Mouse (Mus musculus): ENCODE measurements at regions not wholly inside any gene's neighbourhood (a gene's known extent, or its start where the extent isn't known, plus 50 kb on each side); places are given as distances from the start of the nearest gene placed in this dataset.
A peak's percentile ranks its signal among the peaks of the same experiment; 100 is the strongest.

DNA sequence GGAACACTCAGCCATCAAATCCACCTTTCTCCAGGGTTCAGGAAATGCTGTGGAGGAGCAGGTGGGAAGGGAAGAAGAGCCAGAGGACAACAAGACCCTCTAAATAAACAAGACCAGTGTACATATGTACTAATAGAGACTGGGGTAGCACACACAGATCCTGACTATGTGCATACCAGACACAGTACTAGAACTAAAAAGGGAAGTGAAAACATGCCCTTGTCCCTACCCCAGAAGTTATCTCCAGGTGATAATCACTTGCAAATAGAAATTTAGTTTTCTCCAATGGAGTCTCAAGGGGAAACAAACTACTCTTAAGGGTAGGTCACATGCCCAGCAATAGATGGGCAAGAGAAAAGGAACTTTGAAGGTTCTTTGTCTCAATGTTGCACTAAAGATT lies 518.9 kb upstream of the Tbc1d2b start:
- no peaks in the 10 kb centered on the region for H3K4me1 ChIP-seq (replicated peaks; ENCODE audit: control insufficient read depth, insufficient read depth)
- H3K4me2 ChIP-seq (replicated peaks; ENCODE audit: low read depth), result no peak overlapping the region
- no peaks in the 10 kb centered on the region for H3K9me3 ChIP-seq (ENCODE audit: control insufficient read depth, low read length)
- no peak overlapping the region for H3K27ac ChIP-seq (replicated peaks)
- no peak overlapping the region for H3K4me3 ChIP-seq (ENCODE audit: low read depth, low read length)
- no peaks in the 10 kb centered on the region for H3K27me3 ChIP-seq (ENCODE audit: control insufficient read depth, insufficient read depth, low read length)
- no peak for DNase-seq (ENCODE audit: low spot score)
- TF ChIP-seq EP300 (optimal IDR thresholded peaks at IDR 0.05) (no peak), CTCF (IDR thresholded peaks at IDR 0.05; ENCODE audit: low read depth) (no peak)
- ATAC-seq (ENCODE audit: low FRiP score, low TSS enrichment), result no peak
- H3K9ac ChIP-seq (ENCODE audit: low read length), result no peak overlapping the region
- no peaks in the 10 kb centered on the region for H3K36me3 ChIP-seq (ENCODE audit: control insufficient read depth, insufficient read depth, low read length)

DNA sequence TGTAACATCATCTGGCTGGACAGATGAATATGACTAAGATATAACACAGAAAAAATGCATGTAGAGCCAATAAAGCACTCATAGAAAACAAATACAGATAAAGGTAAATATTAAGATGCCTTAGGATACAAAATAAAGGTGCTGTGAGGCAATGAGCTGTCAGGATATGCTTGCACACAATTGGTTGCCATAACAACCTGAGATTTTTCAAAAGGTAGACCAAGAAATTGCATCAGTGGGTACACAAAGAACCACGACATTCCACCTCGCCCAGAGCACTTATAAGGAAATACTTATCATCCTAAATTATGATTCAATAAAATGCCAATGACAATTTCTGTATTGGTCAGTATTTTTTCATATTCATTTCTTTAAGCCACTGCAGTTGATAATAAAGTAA lies 521.3 kb upstream of the Tbc1d2b start:
- H3K9ac ChIP-seq (ENCODE audit: low read length), result no peak overlapping the region
- ATAC-seq (ENCODE audit: low FRiP score, low TSS enrichment) (no peak), DNase-seq (ENCODE audit: low spot score) (no peak)
- H3K4me1 ChIP-seq (replicated peaks; ENCODE audit: control insufficient read depth, insufficient read depth), result no peaks in the 10 kb centered on the region
- no peaks in the 10 kb centered on the region for H3K27me3 ChIP-seq (ENCODE audit: control insufficient read depth, insufficient read depth, low read length)
- no peak overlapping the region for H3K4me3 ChIP-seq (ENCODE audit: low read depth, low read length)
- H3K9me3 ChIP-seq (ENCODE audit: control insufficient read depth, low read length), result no peaks in the 10 kb centered on the region
- H3K4me2 ChIP-seq (replicated peaks; ENCODE audit: low read depth), result no peak overlapping the region
- no peaks in the 10 kb centered on the region for H3K36me3 ChIP-seq (ENCODE audit: control insufficient read depth, insufficient read depth, low read length)
- H3K27ac ChIP-seq (replicated peaks), result no peak overlapping the region
- WGBS, result 41% methylated on average over 2 of the region's 2 CpGs
- TF ChIP-seq EP300 (optimal IDR thresholded peaks at IDR 0.05) (no peak), CTCF (IDR thresholded peaks at IDR 0.05; ENCODE audit: low read depth) (no peak)

DNA sequence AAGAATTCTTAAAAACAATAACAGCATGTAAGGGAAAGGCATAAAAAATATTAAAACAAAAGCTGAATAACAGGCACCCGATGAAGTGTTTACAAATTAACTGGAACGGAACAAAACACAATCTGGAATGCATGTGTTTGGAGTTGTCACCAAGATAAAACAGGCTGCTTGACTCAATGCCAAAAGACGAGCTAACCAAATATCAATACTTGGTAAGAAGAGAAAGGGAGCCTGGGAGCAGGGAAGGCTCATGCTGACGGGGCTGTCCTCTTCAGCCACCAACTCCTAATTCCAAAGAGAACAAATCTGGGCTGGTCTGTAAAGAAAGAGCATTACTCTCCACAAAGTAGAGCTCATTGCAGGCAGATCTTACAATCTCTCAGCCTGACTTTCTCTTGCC lies 545.4 kb upstream of the Zic4 start:
- TF ChIP-seq CTCF (IDR thresholded peaks at IDR 0.05; ENCODE audit: low read depth) (no peak), EP300 (optimal IDR thresholded peaks at IDR 0.05) (no peak)
- Histone ChIP-seq H3K9me3 (ENCODE audit: control insufficient read depth, low read length) (no peaks in the 10 kb centered on the region), H3K36me3 (ENCODE audit: control insufficient read depth, insufficient read depth, low read length) (no peaks in the 10 kb centered on the region), H3K4me3 (ENCODE audit: low read depth, low read length) (no peak overlapping the region), H3K4me2 (replicated peaks; ENCODE audit: low read depth) (no peak overlapping the region), H3K27ac (replicated peaks) (no peak overlapping the region), H3K4me1 (replicated peaks; ENCODE audit: control insufficient read depth, insufficient read depth) (no peaks in the 10 kb centered on the region), H3K9ac (ENCODE audit: low read length) (no peak overlapping the region), H3K27me3 (ENCODE audit: control insufficient read depth, insufficient read depth, low read length) (no peaks in the 10 kb centered on the region)
- WGBS, result 38% methylated on average over 4 of the region's 4 CpGs
- ATAC-seq (ENCODE audit: low FRiP score, low TSS enrichment), result no peak
- no peak for DNase-seq (ENCODE audit: low spot score)

DNA sequence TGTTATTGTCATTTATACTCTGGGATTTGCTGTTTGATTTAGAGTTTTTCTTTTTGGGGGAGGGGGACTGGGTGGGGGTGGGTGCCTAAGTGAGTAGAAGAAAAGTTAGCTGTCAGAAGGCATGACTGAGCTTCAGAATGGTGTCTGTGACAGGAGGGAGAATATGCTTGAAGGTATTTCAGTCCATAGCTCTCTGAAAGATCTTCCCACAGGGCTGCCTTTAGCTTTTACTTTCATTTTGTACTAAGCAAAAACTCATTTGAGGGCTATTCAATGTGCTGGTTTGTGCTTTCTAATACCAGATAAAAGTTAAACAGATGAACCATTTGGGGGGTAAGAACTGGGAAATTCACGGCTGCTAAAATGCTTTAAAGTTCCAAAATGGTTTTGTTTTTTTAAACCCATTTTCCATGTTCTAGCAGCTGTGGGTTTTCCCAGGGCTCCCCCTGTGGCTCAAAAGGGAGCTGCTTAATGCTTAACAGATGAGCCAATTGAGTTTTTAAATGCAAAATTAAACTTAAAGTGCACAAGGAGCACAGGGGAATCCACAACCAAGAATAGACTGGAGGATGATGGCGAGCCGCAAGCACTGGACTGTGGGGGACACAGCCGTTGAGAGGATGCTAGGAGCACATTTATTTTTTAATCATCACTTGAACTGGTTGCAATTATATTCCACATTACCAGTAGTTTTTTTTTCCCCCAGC lies 538.5 kb upstream of the Zic4 start:
- H3K9me3 ChIP-seq (ENCODE audit: control insufficient read depth, low read length), result no peaks in the 10 kb centered on the region
- no peak overlapping the region for H3K27ac ChIP-seq (replicated peaks)
- TF ChIP-seq CTCF (IDR thresholded peaks at IDR 0.05; ENCODE audit: low read depth), result peak; percentile 45
- TF ChIP-seq EP300 (optimal IDR thresholded peaks at IDR 0.05), result no peak
- H3K36me3 ChIP-seq (ENCODE audit: control insufficient read depth, insufficient read depth, low read length), result no peaks in the 10 kb centered on the region
- no peak for ATAC-seq (ENCODE audit: low FRiP score, low TSS enrichment)
- 0 out of 2 replicates have a peak overlapping the region, but pooled peaks have one; percentile 21 for H3K4me2 ChIP-seq (replicated peaks; ENCODE audit: low read depth)
- WGBS, result 76% methylated on average over 4 of the region's 4 CpGs
- H3K4me1 ChIP-seq (replicated peaks; ENCODE audit: control insufficient read depth, insufficient read depth), result no peaks in the 10 kb centered on the region
- H3K9ac ChIP-seq (ENCODE audit: low read length), result no peak overlapping the region
- DNase-seq (ENCODE audit: low spot score), result no peak
- no peaks in the 10 kb centered on the region for H3K27me3 ChIP-seq (ENCODE audit: control insufficient read depth, insufficient read depth, low read length)
- no peak overlapping the region for H3K4me3 ChIP-seq (ENCODE audit: low read depth, low read length)

DNA sequence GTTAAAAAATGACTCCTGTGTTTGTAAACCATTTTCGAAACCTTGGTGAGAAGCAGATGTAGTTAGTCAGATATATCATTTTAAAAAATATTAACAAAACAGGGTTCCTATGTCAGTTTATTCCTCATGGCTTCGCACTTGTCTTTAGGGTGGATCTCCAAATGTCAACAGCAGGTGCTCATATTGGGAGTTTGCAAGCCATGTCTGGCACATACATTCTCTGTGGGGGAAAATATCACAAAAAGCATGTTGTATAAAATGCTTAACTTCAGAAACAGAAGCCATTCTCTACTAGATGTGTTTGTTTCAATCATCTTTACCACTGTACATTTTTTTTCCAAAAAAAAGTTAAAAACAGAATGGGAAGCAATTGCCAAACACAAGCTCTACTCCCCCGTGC lies 534.7 kb upstream of the Zic4 start:
- ATAC-seq (ENCODE audit: low FRiP score, low TSS enrichment), result no peak
- 80% methylated on average over 3 of the region's 3 CpGs for WGBS

DNA sequence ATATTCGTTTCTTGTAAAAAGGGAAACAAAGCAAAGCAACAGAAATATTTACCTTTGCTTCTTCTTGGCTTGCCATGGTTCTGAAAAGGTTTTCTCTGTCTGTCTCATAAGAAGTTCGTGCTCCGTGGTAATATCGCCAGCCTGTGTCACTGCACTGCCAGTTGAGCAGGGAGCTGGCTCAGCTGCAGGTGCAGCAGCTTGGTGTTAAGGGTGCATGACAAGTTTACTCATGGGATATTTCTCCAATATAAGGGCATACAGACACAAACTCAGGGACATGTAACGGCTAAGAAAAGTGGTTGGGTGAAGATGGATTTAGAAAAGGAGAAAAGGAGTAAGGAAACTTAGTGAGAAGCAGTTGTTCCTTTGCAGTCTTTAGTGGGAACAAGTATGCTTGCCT lies 533.5 kb upstream of the Zic4 start:
- ATAC-seq (ENCODE audit: low FRiP score, low TSS enrichment), result no peak

More for the DNA sequence above, 534.7 kb upstream of the Zic4 start:
- H3K27ac ChIP-seq (replicated peaks), result no peak overlapping the region
- DNase-seq (ENCODE audit: low spot score), result no peak
- no peaks in the 10 kb centered on the region for H3K4me1 ChIP-seq (replicated peaks; ENCODE audit: control insufficient read depth, insufficient read depth)
- H3K9me3 ChIP-seq (ENCODE audit: control insufficient read depth, low read length), result no peaks in the 10 kb centered on the region
- H3K4me2 ChIP-seq (replicated peaks; ENCODE audit: low read depth), result no peak overlapping the region
- H3K4me3 ChIP-seq (ENCODE audit: low read depth, low read length), result no peak overlapping the region
- H3K27me3 ChIP-seq (ENCODE audit: control insufficient read depth, insufficient read depth, low read length), result no peaks in the 10 kb centered on the region
- no peak for TF ChIP-seq CTCF (IDR thresholded peaks at IDR 0.05; ENCODE audit: low read depth)
- no peak for TF ChIP-seq EP300 (optimal IDR thresholded peaks at IDR 0.05)
- H3K36me3 ChIP-seq (ENCODE audit: control insufficient read depth, insufficient read depth, low read length), result no peaks in the 10 kb centered on the region
- no peak overlapping the region for H3K9ac ChIP-seq (ENCODE audit: low read length)

More for the DNA sequence above, 533.5 kb upstream of the Zic4 start:
- WGBS, result 43% methylated on average over 5 of the region's 5 CpGs
- Histone ChIP-seq H3K36me3 (ENCODE audit: control insufficient read depth, insufficient read depth, low read length) (no peaks in the 10 kb centered on the region), H3K4me2 (replicated peaks; ENCODE audit: low read depth) (no peak overlapping the region), H3K4me3 (ENCODE audit: low read depth, low read length) (no peak overlapping the region), H3K27ac (replicated peaks) (no peak overlapping the region), H3K9me3 (ENCODE audit: control insufficient read depth, low read length) (no peaks in the 10 kb centered on the region), H3K4me1 (replicated peaks; ENCODE audit: control insufficient read depth, insufficient read depth) (no peaks in the 10 kb centered on the region), H3K27me3 (ENCODE audit: control insufficient read depth, insufficient read depth, low read length) (no peaks in the 10 kb centered on the region), H3K9ac (ENCODE audit: low read length) (no peak overlapping the region)
- DNase-seq (ENCODE audit: low spot score), result no peak
- TF ChIP-seq EP300 (optimal IDR thresholded peaks at IDR 0.05), result no peak
- TF ChIP-seq CTCF (IDR thresholded peaks at IDR 0.05; ENCODE audit: low read depth), result no peak

All from stomach, postnatal 0 days (tissue).